Mouse (Mus musculus): ENCODE results near the gene Gm20388. TPM values are rescaled to one million over a fixed set of nuclear protein-coding genes. Genes with fewer than 3 reads are reported as not detected.

Gene Gm20388
- polyA plus RNA-seq, 1 experiment from 2014 or later = 8.3 TPM

DNA sequence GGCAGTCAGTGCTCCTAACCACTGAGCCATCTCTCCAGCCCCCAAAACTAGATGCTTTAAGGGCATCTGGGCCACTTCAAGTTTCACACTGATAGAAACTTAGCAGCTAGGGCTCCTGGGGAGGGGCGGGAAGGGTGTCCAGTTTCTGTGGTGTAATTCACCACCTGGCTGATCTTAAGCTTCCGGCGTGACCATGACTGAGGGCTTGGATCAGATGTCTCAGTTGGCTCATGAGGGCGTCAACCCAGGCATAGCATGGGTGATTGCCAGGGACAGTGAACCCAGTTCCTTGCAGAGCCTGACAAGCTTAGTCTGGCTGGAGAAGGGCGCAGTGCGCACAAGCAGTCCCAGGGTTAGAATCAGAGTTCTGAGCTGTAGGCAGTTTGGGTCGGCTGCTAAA, 868.5 kb downstream of the Gm20388 start:
- WGBS = 94% methylated on average over 7 of the region's 7 CpGs
- Histone ChIP-seq H3K27ac (ENCODE audit: low read depth) (no peak overlapping the region), H3K4me2 (ENCODE audit: low read length) (no peak overlapping the region), H3K27me3 (replicated peaks; ENCODE audit: control insufficient read depth, insufficient read depth, low read length) (no peaks in the 10 kb centered on the region), H3K9me3 (ENCODE audit: control insufficient read depth, low read length) (no peaks in the 10 kb centered on the region), H3K4me3 (ENCODE audit: low read depth, low read length) (no peak overlapping the region), H3K36me3 (ENCODE audit: control insufficient read depth, insufficient read depth, low read length) (no peaks in the 10 kb centered on the region), H3K4me1 (replicated peaks; ENCODE audit: control insufficient read depth, insufficient read depth, low read length) (no peaks in the 10 kb centered on the region), H3K9ac (ENCODE audit: low read length) (no peak overlapping the region)
- DNase-seq (ENCODE audit: low spot score) = no peak
- no peak for ATAC-seq (replicated peaks; ENCODE audit: low FRiP score, low TSS enrichment, low read depth)

DNA sequence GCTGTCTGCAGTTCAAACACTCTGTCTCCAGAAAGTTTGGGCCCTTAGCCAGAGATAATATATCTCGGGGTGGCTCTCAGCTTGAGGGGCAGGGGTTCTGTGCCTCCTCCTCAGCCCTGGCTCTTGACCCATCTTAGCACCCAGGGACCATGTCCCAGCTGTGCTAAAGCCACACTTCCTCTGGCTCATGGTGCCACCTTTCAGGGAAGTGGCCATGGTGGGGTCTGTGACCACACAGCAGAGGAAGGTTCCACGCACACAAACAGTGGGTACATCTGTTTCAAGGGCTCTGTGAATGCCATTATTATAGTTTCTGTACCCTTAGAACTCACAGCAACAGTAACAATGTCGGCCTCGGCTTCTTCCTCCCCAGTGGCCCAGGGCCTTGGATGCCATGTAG, 873.1 kb downstream of the Gm20388 start:
- Histone ChIP-seq H3K27me3 (replicated peaks; ENCODE audit: control insufficient read depth, insufficient read depth, low read length) (no peaks in the 10 kb centered on the region), H3K4me2 (ENCODE audit: low read length) (no peak overlapping the region), H3K9ac (ENCODE audit: low read length) (no peak overlapping the region), H3K4me3 (ENCODE audit: low read depth, low read length) (no peak overlapping the region), H3K27ac (ENCODE audit: low read depth) (no peak overlapping the region), H3K36me3 (ENCODE audit: control insufficient read depth, insufficient read depth, low read length) (no peaks in the 10 kb centered on the region), H3K9me3 (ENCODE audit: control insufficient read depth, low read length) (no peaks in the 10 kb centered on the region), H3K4me1 (replicated peaks; ENCODE audit: control insufficient read depth, insufficient read depth, low read length) (no peaks in the 10 kb centered on the region)
- ATAC-seq (replicated peaks; ENCODE audit: low FRiP score, low TSS enrichment, low read depth) (no peak), DNase-seq (ENCODE audit: low spot score) (no peak)
- 86% methylated on average over 4 of the region's 4 CpGs for WGBS

DNA sequence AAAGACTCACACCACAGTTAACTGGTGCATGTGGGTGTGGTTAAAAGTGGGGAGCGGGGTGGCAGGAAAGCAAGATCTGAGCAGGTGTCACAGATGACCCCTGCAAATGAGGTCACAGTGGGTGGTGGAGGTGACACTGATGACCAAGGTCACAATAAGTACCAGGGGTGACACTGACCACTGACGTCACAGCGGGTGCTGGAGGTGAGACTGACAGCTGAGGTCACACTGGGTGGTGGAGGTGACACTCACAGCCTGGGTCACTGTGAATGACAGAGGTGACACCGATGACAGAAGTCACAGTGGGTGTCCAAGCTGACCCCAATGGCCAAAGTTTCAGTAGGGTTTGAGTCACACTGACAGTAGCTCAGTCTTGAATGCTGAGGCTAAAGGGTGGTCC, 876.1 kb downstream of the Gm20388 start:
- Histone ChIP-seq H3K4me2 (ENCODE audit: low read length) (no peak overlapping the region), H3K27me3 (replicated peaks; ENCODE audit: control insufficient read depth, insufficient read depth, low read length) (no peaks in the 10 kb centered on the region), H3K9ac (ENCODE audit: low read length) (no peak overlapping the region), H3K27ac (ENCODE audit: low read depth) (no peak overlapping the region), H3K4me1 (replicated peaks; ENCODE audit: control insufficient read depth, insufficient read depth, low read length) (no peaks in the 10 kb centered on the region), H3K36me3 (ENCODE audit: control insufficient read depth, insufficient read depth, low read length) (no peaks in the 10 kb centered on the region), H3K9me3 (ENCODE audit: control insufficient read depth, low read length) (no peaks in the 10 kb centered on the region), H3K4me3 (ENCODE audit: low read depth, low read length) (no peak overlapping the region)
- WGBS = 77% methylated on average over 4 of the region's 4 CpGs
- DNase-seq (ENCODE audit: low spot score) (no peak), ATAC-seq (replicated peaks; ENCODE audit: low FRiP score, low TSS enrichment, low read depth) (no peak)

DNA sequence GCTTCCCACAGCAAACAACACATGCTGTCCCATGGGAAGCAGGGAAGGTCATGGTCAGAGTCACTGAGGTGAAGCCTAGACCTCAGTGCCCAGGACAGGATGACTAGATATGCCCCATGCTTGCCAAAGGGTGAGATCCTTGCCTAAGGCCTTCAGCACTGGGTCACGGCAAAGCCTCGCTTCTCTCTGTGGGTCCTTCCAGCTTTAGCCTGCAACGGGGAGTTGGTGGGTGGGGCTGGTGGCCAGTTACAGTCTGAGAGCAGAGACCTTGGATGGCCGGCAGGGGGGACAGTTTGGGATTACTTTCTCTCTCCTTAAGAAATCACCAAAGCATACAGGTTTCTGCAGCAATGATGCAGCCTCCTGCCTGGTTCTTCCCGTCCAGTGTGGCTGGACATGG, 877.0 kb downstream of the Gm20388 start:
- no peak for DNase-seq (ENCODE audit: low spot score)
- no peaks in the 10 kb centered on the region for H3K36me3 ChIP-seq (ENCODE audit: control insufficient read depth, insufficient read depth, low read length)
- H3K4me3 ChIP-seq (ENCODE audit: low read depth, low read length) = no peak overlapping the region
- no peak for ATAC-seq (replicated peaks; ENCODE audit: low FRiP score, low TSS enrichment, low read depth)
- H3K9ac ChIP-seq (ENCODE audit: low read length) = no peak overlapping the region
- WGBS = 47% methylated on average over 5 of the region's 5 CpGs
- no peak overlapping the region for H3K27ac ChIP-seq (ENCODE audit: low read depth)
- H3K4me1 ChIP-seq (replicated peaks; ENCODE audit: control insufficient read depth, insufficient read depth, low read length) = no peaks in the 10 kb centered on the region
- no peaks in the 10 kb centered on the region for H3K27me3 ChIP-seq (replicated peaks; ENCODE audit: control insufficient read depth, insufficient read depth, low read length)
- no peaks in the 10 kb centered on the region for H3K9me3 ChIP-seq (ENCODE audit: control insufficient read depth, low read length)
- no peak overlapping the region for H3K4me2 ChIP-seq (ENCODE audit: low read length)

DNA sequence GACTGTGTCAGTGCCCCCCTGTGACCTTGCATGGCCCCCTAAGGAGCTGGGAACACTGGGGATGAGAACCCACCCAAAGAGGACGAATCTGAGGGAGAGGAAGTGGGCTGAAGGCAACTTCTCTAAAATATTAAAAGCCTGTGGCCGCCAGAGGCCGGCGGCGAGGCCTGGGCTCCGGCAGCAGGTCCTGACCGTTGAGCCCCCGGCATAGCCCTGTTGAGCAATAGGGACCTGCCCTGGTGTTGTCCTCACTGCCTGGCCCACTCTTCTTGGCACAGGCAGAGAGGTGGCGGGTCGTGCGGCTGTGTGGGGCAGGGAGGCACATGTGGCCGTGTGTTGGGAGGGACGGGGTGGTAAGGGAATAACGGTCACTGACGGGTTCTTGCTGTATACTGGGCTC, 882.1 kb downstream of the Gm20388 start:
- Histone ChIP-seq H3K9me3 (ENCODE audit: control insufficient read depth, low read length) (no peaks in the 10 kb centered on the region), H3K4me1 (replicated peaks; ENCODE audit: control insufficient read depth, insufficient read depth, low read length) (no peaks in the 10 kb centered on the region), H3K27ac (ENCODE audit: low read depth) (no peak overlapping the region), H3K4me3 (ENCODE audit: low read depth, low read length) (no peak overlapping the region), H3K36me3 (ENCODE audit: control insufficient read depth, insufficient read depth, low read length) (no peaks in the 10 kb centered on the region), H3K9ac (ENCODE audit: low read length) (no peak overlapping the region), H3K4me2 (ENCODE audit: low read length) (no peak overlapping the region), H3K27me3 (replicated peaks; ENCODE audit: control insufficient read depth, insufficient read depth, low read length) (no peaks in the 10 kb centered on the region)
- no peak for ATAC-seq (replicated peaks; ENCODE audit: low FRiP score, low TSS enrichment, low read depth)
- no peak for DNase-seq (ENCODE audit: low spot score)
- WGBS = 87% methylated on average over 15 of the region's 15 CpGs

DNA sequence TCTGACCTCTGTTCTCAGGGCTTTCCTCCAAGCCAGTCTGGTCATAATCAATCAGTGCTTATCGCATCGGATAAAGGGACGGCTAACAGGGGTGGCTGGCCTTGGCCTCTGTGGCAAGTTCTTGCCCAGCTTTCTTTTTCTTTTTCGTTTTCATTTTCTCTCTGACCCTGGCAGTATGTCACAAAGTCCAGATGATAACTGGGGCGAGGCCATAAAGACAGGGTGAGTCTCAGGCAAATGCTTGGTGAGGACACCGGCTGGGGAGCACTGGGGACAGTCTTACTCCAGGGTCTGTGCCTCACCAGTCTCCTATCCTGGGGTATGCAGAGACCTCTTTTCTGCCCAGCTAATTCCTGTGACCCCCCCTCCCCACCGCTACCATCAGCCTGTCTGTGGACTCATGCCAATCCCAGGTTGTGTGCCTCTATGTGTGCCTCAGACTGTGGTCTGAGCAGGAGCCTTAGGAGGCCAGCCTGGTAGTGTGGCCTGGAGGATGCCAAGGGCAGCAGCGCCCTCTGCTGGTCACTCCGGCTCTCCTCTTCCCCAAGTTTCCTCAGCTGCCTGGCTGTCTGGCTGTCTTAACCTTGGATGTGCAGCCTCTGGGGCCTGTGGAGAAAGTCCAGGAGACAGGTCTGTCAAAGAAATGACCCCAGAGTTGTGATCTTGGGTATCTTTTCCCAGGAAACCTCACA, 885.4 kb downstream of the Gm20388 start:
- Histone ChIP-seq H3K36me3 (ENCODE audit: control insufficient read depth, insufficient read depth, low read length) (no peaks in the 10 kb centered on the region), H3K9ac (ENCODE audit: low read length) (no peak overlapping the region), H3K4me2 (ENCODE audit: low read length) (no peak overlapping the region), H3K27me3 (replicated peaks; ENCODE audit: control insufficient read depth, insufficient read depth, low read length) (no peaks in the 10 kb centered on the region), H3K9me3 (ENCODE audit: control insufficient read depth, low read length) (no peaks in the 10 kb centered on the region), H3K4me3 (ENCODE audit: low read depth, low read length) (no peak overlapping the region), H3K27ac (ENCODE audit: low read depth) (no peak overlapping the region), H3K4me1 (replicated peaks; ENCODE audit: control insufficient read depth, insufficient read depth, low read length) (no peaks in the 10 kb centered on the region)
- ATAC-seq (replicated peaks; ENCODE audit: low FRiP score, low TSS enrichment, low read depth) = peak; percentile 81
- WGBS = 46% methylated on average over 9 of the region's 9 CpGs
- DNase-seq (ENCODE audit: low spot score) = peak; percentile 95

DNA sequence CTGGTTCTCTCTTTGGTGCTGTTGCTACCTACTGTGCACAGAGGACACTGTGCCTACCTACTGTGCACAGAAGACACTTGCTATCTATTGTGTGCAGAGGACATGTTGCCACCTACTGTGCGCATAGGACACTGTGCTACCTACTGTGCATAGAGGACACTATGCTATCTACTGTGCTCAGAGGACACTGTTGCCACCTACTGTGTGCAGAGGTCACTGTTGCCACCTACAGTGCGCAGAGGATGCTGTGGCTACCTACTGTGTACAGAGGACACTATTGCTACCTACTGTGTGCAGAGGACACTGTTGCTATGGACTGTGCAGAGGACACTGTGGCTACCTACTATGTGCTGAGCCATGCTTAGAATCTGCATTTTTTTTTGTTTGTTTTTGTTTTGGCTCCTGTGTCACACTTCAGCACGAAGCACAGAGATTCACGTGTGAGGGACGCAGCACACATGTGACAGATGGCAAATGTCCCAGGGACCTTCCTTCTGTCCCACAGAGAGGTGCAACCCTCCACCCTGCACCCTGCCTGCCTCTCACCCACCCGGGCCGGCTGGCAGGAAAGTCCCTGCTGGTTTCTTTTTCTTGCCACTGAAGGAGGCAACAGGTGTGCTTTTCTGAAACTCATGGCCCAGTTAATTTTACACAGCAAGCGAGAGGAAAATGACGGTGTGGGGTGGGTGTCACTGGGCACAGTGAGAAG, 886.5 kb downstream of the Gm20388 start:
- H3K4me3 ChIP-seq (ENCODE audit: low read depth, low read length) = no peak overlapping the region
- ATAC-seq (replicated peaks; ENCODE audit: low FRiP score, low TSS enrichment, low read depth) (no peak; the same call in 1 of the 2 replicates), DNase-seq (ENCODE audit: low spot score) (no peak)
- no peak overlapping the region for H3K9ac ChIP-seq (ENCODE audit: low read length)
- H3K9me3 ChIP-seq (ENCODE audit: control insufficient read depth, low read length) = no peaks in the 10 kb centered on the region
- H3K36me3 ChIP-seq (ENCODE audit: control insufficient read depth, insufficient read depth, low read length) = no peaks in the 10 kb centered on the region
- 89% methylated on average over 9 of the region's 9 CpGs for WGBS
- H3K27ac ChIP-seq (ENCODE audit: low read depth) = no peak overlapping the region
- H3K4me1 ChIP-seq (replicated peaks; ENCODE audit: control insufficient read depth, insufficient read depth, low read length) = no peaks in the 10 kb centered on the region
- H3K4me2 ChIP-seq (ENCODE audit: low read length) = no peak overlapping the region
- no peaks in the 10 kb centered on the region for H3K27me3 ChIP-seq (replicated peaks; ENCODE audit: control insufficient read depth, insufficient read depth, low read length)

DNA sequence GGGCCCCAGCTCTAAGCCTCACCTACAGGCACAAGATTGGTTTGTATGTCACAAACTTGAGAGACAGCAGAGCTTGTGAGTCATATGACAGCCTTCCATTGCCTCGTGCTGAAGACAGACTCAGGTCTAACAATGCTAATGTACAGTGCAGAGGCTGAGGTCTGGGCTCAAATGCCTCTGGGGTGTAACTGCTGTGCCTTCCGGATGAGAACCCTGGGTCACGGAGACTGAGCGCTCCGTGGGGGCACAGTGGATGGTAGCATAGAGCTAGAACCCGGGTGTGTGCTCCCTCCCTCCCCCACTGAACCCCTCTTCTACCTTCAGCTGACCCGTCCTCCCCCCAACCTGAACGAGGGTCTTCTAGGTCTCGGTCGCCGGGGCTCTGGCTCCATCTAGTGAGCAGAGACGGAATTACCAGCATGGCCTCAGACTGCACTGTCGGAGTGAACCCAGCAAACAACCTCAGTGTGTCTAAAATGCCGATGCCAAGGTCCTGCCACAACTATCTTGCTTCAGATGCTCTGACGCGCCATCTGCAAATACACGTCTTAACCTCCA, 889.7 kb downstream of the Gm20388 start:
- no peak; the same call in 1 of the 2 replicates for ATAC-seq (replicated peaks; ENCODE audit: low FRiP score, low TSS enrichment, low read depth)
- peak; percentile 91 for DNase-seq (ENCODE audit: low spot score)
- H3K4me1 ChIP-seq (replicated peaks; ENCODE audit: control insufficient read depth, insufficient read depth, low read length) = peaks cover 3% of the 10 kb centered on the region; the same call in 1 of the 2 replicates
- H3K9me3 ChIP-seq (ENCODE audit: control insufficient read depth, low read length) = no peaks in the 10 kb centered on the region
- no peaks in the 10 kb centered on the region for H3K27me3 ChIP-seq (replicated peaks; ENCODE audit: control insufficient read depth, insufficient read depth, low read length)
- no peak overlapping the region for H3K9ac ChIP-seq (ENCODE audit: low read length)
- WGBS = 7% methylated on average over 17 of the region's 17 CpGs
- H3K4me3 ChIP-seq (ENCODE audit: low read depth, low read length) = no peak overlapping the region
- peak overlapping the region; percentile 29 for H3K4me2 ChIP-seq (ENCODE audit: low read length)
- H3K27ac ChIP-seq (ENCODE audit: low read depth) = no peak overlapping the region
- no peaks in the 10 kb centered on the region for H3K36me3 ChIP-seq (ENCODE audit: control insufficient read depth, insufficient read depth, low read length)
